Mouse (Mus musculus) urinary bladder, adult 18-20 months (tissue): ENCODE measurements around the gene 2310030G06Rik.

ENCODE experiments used
- DNase-seq, 2 experiments: peaks; one replicate each; pipeline ENCODE4 v3.0.0; 2022; ENCODE audit warnings: low spot score in 2 of 2, mixed read lengths in 2 of 2

The 2310030G06Rik gene

GRCm38 (mm10) chr9:50704907-50705306, 41.4 kb downstream of the 2310030G06Rik start:
- DNase-seq: no peak

GRCm38 (mm10) chr9:50700921-50701691, 45.2 kb downstream of the 2310030G06Rik start:
- DNase-seq: peak; percentile 22 to 24

- peak in 1 of 2 experiments; percentile 51 for DNase-seq
Observed at GRCm38 (mm10) chr9:50698418-50699409, 47.6 kb downstream of the 2310030G06Rik start.

GRCm38 (mm10) chr9:50697706-50698041, 48.7 kb downstream of the 2310030G06Rik start:
- DNase-seq: peak; percentile 44 to 72

- no peak for DNase-seq
Observed at GRCm38 (mm10) chr9:50696851-50697705, 49.3 kb downstream of the 2310030G06Rik start.

- DNase-seq: no peak
Observed at GRCm38 (mm10) chr9:50695153-50695552, 51.2 kb downstream of the 2310030G06Rik start.

- peak; percentile 13 to 26 for DNase-seq
Observed at GRCm38 (mm10) chr9:50693631-50694030, 52.7 kb downstream of the 2310030G06Rik start.

GRCm38 (mm10) chr9:50692626-50693580, 53.4 kb downstream of the 2310030G06Rik start:
- DNase-seq: no peak
